Mouse (Mus musculus): ENCODE data around the gene Snd1.
A peak's percentile ranks its signal among the peaks of the same experiment; 100 is the strongest.

Snd1 gene

DNA sequence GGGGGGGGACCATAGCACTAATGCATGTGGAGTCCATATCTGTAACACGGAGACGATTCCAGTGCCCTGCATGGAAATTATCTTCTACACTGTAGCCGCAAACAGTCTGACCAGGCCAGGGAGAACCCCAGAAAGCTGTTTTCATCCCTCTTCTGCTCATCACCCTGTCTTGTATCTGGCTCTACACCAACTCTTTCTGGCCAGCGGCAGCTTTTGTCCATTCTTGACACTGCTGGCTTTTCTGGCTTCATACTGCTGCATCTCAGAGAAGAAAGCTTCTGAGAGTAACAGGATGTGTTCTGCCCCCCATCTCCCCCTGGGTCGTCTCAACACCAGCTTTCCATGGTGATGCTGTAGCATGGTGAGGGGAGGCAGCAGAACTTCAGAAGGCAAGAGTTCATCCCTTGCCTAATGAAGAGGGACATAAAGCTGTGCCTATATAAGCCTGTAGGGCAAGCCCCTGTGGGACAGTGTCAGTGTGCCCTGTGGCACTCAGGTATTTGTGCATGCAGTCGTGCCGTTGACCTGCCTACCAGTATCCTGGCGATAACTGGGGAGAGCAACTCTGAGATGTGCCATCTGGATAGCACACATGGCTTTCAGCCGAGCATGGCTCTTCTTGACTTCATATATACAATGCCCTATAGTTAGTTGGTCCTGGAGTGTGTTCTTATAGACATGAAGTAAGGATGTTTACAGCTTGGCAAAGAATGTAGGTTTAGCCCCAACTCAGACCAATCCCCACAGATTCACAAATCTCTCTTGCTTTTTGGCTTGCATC lies 245.6 kb downstream of the Snd1 start:
- TF ChIP-seq NANOG (IDR thresholded peaks at IDR 0.05; ENCODE audit: borderline replicate concordance, low read length) (no peak), CTCF (conservative IDR thresholded peaks at IDR 0.05; ENCODE audit: low read length) (no peak), POU5F1 (IDR thresholded peaks at IDR 0.05; ENCODE audit: borderline replicate concordance, low read length) (no peak)
- no peaks in the 10 kb centered on the region for H3K27me3 ChIP-seq (ENCODE audit: insufficient read depth, low read length)
- H3K9me3 ChIP-seq (ENCODE audit: low read length): no peaks in the 10 kb centered on the region
- peaks cover 6% of the 10 kb centered on the region for H3K36me3 ChIP-seq (ENCODE audit: insufficient read depth, low read length)
- peaks cover 21% of the 10 kb centered on the region for H3K4me1 ChIP-seq (replicated peaks; ENCODE audit: low read depth, low read length)
- H3K4me3 ChIP-seq (replicated peaks; ENCODE audit: low read length): no peak overlapping the region

DNA sequence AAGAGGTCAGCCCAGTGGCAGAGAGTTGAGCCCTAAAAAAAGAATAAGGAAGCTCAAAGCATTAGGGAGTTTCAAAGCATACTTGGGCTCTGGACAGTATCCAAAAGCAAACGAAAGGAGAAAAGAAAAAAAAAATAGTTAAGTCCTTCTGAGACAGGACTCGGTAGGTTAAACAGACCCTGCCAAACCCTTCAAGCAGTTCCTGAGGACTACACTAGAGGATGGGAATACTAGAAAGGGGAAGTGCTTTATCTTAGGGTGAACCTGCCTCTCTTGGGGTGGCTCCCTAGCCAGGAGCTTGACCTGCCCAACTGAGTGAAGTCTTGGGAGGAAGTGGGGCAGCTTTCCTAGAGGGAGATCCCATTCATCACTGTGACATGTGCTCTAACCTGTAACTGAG lies 248.1 kb downstream of the Snd1 start:
- Histone ChIP-seq H3K4me3 (replicated peaks; ENCODE audit: low read length) (no peak overlapping the region), H3K27me3 (ENCODE audit: insufficient read depth, low read length) (no peaks in the 10 kb centered on the region)
- TF ChIP-seq NANOG (IDR thresholded peaks at IDR 0.05; ENCODE audit: borderline replicate concordance, low read length): no peak

DNA sequence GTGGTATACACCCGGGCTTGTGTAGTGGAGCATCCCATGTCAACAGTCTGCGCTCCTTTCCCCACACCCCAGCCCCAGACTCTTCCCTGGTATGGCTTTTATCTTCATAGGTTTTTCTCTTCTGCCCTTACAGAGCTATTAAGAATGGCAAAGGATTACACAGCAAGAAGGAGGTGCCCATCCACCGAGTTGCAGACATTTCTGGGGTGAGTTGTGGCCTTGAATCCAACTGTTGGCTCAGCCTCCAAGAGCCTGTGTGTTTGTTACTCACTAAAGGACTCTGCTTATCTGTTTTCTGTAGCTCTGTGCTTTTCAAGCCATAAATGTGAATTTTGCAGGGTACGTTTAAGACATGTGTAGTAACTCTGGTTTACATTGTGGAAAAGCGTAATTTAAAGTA lies 249.8 kb downstream of the Snd1 start:
- Histone ChIP-seq H3K27me3 (ENCODE audit: insufficient read depth, low read length) (no peaks in the 10 kb centered on the region), H3K9me3 (ENCODE audit: low read length) (no peaks in the 10 kb centered on the region), H3K4me1 (replicated peaks; ENCODE audit: low read depth, low read length) (peaks cover 32% of the 10 kb centered on the region), H3K4me3 (replicated peaks; ENCODE audit: low read length) (no peak overlapping the region), H3K36me3 (ENCODE audit: insufficient read depth, low read length) (peaks cover 17% of the 10 kb centered on the region)
- TF ChIP-seq POU5F1 (IDR thresholded peaks at IDR 0.05; ENCODE audit: borderline replicate concordance, low read length): no peak

More for the DNA sequence above, 248.1 kb downstream of the Snd1 start:
- no peaks in the 10 kb centered on the region for H3K9me3 ChIP-seq (ENCODE audit: low read length)
- peaks cover 17% of the 10 kb centered on the region for H3K36me3 ChIP-seq (ENCODE audit: insufficient read depth, low read length)
- peaks cover 21% of the 10 kb centered on the region for H3K4me1 ChIP-seq (replicated peaks; ENCODE audit: low read depth, low read length)

DNA sequence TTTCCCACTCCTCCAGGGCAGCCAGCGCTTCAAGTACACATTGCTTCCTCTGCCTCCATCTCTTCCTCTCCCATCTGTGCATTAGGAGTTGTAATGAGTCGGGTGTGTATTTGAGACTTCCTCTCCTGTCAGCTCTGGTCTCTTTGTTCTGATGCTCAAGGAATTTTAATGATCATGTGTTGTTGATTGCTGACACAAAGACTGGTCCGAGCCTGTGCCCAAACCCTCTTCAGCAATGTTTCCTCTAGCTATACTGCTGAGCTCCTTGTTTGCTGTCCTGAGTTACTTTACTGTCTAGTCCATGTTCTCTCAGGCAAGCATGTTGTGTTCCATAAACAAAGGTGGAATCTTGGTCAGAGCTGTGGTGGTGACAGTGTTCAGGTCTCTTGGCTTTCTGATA lies 254.3 kb downstream of the Snd1 start:
- TF ChIP-seq POU5F1 (IDR thresholded peaks at IDR 0.05; ENCODE audit: borderline replicate concordance, low read length) (no peak), NANOG (IDR thresholded peaks at IDR 0.05; ENCODE audit: borderline replicate concordance, low read length) (peak; percentile 52; the same call in 1 of the 2 replicates)
- H3K4me3 ChIP-seq (replicated peaks; ENCODE audit: low read length): no peak overlapping the region
- H3K9me3 ChIP-seq (ENCODE audit: low read length): no peaks in the 10 kb centered on the region
- H3K36me3 ChIP-seq (ENCODE audit: insufficient read depth, low read length): peaks cover 17% of the 10 kb centered on the region
- H3K27me3 ChIP-seq (ENCODE audit: insufficient read depth, low read length): no peaks in the 10 kb centered on the region
- peaks cover 22% of the 10 kb centered on the region for H3K4me1 ChIP-seq (replicated peaks; ENCODE audit: low read depth, low read length)

DNA sequence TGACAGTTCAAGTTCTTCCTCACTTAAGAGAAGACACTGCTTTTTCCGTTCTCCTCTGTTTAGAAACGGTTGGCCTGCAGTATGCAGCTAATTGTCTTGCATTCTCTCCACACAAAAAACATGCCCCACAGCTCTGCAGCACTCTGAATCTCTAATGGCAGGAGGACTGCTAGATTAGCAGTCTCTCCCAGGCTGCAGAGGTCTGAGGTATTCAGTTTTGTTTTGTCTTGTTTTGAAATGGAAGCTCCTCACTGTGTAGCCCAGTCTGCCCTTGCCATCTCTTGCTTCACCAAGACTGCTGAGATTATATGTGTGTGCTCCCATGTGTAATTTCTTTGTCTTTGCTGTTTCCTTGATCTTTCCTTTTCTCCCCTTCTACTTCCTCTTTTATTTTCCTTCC lies 254.7 kb downstream of the Snd1 start:
- H3K4me1 ChIP-seq (replicated peaks; ENCODE audit: low read depth, low read length): peaks cover 18% of the 10 kb centered on the region
- no peaks in the 10 kb centered on the region for H3K9me3 ChIP-seq (ENCODE audit: low read length)
- no peaks in the 10 kb centered on the region for H3K27me3 ChIP-seq (ENCODE audit: insufficient read depth, low read length)
- H3K36me3 ChIP-seq (ENCODE audit: insufficient read depth, low read length): peaks cover 17% of the 10 kb centered on the region
- TF ChIP-seq CTCF (conservative IDR thresholded peaks at IDR 0.05; ENCODE audit: low read length): no peak
- no peak for TF ChIP-seq POU5F1 (IDR thresholded peaks at IDR 0.05; ENCODE audit: borderline replicate concordance, low read length)
- no peak for TF ChIP-seq NANOG (IDR thresholded peaks at IDR 0.05; ENCODE audit: borderline replicate concordance, low read length)
- no peak overlapping the region for H3K4me3 ChIP-seq (replicated peaks; ENCODE audit: low read length)

DNA sequence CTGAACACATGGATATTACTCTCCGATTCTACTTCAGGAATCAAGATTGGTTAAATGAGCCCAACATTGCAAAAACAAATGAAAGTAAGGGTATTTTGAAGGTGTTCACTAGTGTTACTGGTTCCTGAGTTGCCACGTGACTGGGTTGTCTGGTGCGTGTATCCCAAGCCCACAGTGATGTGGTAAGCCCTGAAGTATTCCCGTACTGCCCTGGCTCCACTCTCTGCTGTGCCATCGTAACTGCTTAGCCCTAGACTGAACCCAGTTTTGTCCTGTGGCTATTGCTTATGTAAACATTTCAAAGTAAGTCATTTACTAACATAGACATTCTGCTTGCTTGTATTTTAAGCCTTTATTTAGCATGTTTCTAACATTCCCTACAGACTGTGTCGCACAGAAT lies 256.3 kb downstream of the Snd1 start:
- no peaks in the 10 kb centered on the region for H3K27me3 ChIP-seq (ENCODE audit: insufficient read depth, low read length)
- H3K36me3 ChIP-seq (ENCODE audit: insufficient read depth, low read length): 0 out of 2 replicates have a peak, but pooled peaks cover 9% of the 10 kb centered on the region
- TF ChIP-seq CTCF (conservative IDR thresholded peaks at IDR 0.05; ENCODE audit: low read length) (no peak), POU5F1 (IDR thresholded peaks at IDR 0.05; ENCODE audit: borderline replicate concordance, low read length) (no peak), NANOG (IDR thresholded peaks at IDR 0.05; ENCODE audit: borderline replicate concordance, low read length) (no peak)
- peaks cover 15% of the 10 kb centered on the region for H3K4me1 ChIP-seq (replicated peaks; ENCODE audit: low read depth, low read length)
- H3K9me3 ChIP-seq (ENCODE audit: low read length): no peaks in the 10 kb centered on the region
- H3K4me3 ChIP-seq (replicated peaks; ENCODE audit: low read length): no peak overlapping the region

DNA sequence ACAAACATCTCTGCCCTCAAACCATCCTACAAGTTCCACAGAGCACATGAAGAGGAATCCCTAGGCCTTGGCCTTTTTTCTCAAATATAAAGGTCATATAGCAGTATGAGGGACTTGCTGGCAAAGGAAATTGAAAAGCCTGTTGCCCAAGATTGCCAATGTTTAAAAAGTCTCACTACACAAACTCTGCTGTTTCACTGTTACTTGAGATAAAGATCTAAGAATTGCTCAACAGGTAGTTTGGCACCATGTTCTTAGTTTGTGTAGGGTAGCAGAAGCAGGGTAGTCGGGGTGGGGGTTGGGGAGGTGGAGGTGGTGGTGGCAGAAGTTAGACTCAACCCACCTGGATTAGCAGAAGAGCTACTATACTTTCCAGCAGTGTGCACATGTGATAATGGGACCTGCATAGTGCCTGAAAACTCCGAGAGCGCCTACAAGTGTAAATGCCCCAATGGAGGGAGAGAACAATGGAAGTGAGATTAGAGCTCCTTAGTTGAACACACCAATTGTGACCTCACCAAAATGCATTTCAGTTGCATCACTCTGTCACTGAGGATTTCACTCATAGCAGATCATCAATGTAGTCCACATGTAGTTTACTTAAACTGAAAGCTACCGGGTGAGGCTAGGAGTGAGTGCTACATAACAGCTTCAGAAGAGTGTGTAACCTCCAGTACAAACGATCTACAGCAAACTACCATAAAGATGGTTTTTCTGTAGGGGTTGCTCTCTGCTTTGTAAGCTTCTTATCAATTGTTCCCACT lies 259.1 kb downstream of the Snd1 start:
- peaks cover 4% of the 10 kb centered on the region; the same call in 1 of the 2 replicates for H3K36me3 ChIP-seq (ENCODE audit: insufficient read depth, low read length)
- H3K9me3 ChIP-seq (ENCODE audit: low read length): no peaks in the 10 kb centered on the region
- no peaks in the 10 kb centered on the region for H3K27me3 ChIP-seq (ENCODE audit: insufficient read depth, low read length)
- H3K4me3 ChIP-seq (replicated peaks; ENCODE audit: low read length): no peak overlapping the region
- H3K4me1 ChIP-seq (replicated peaks; ENCODE audit: low read depth, low read length): peaks cover 10% of the 10 kb centered on the region
- TF ChIP-seq POU5F1 (IDR thresholded peaks at IDR 0.05; ENCODE audit: borderline replicate concordance, low read length) (no peak), NANOG (IDR thresholded peaks at IDR 0.05; ENCODE audit: borderline replicate concordance, low read length) (no peak), CTCF (conservative IDR thresholded peaks at IDR 0.05; ENCODE audit: low read length) (no peak)

DNA sequence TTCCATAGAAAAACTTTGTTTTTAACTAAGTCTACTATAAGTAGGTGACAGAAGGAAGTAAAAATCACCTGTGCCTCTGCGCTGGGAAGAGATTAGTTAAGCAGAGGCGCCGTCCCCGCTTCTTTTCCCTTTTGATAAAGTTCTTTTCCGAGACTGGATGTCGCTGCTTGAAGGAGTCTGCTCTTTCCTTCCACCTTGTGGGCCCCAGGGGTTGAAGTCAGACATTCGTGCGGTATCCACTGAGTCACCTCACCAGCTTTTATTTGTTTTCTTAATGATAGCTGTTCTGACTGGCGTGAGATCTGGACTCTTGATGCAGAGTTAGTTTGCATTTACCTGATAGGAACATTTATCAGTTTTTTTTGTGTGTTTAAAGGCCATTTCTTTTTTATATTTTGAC lies 260.2 kb downstream of the Snd1 start:
- no peaks in the 10 kb centered on the region for H3K4me1 ChIP-seq (replicated peaks; ENCODE audit: low read depth, low read length)
- H3K4me3 ChIP-seq (replicated peaks; ENCODE audit: low read length): no peak overlapping the region
- no peak for TF ChIP-seq CTCF (conservative IDR thresholded peaks at IDR 0.05; ENCODE audit: low read length)
- no peak for TF ChIP-seq POU5F1 (IDR thresholded peaks at IDR 0.05; ENCODE audit: borderline replicate concordance, low read length)
- no peak for TF ChIP-seq NANOG (IDR thresholded peaks at IDR 0.05; ENCODE audit: borderline replicate concordance, low read length)

More for the DNA sequence above, 260.2 kb downstream of the Snd1 start:
- Histone ChIP-seq H3K9me3 (ENCODE audit: low read length) (no peaks in the 10 kb centered on the region), H3K27me3 (ENCODE audit: insufficient read depth, low read length) (no peaks in the 10 kb centered on the region), H3K36me3 (ENCODE audit: insufficient read depth, low read length) (peaks cover 4% of the 10 kb centered on the region; the same call in 1 of the 2 replicates)

Measured in E14TG2a.4 (cell line).